Mouse (Mus musculus): ENCODE measurements around the gene Plin4. TPM values are rescaled to one million over a fixed set of nuclear protein-coding genes. Genes with fewer than 3 reads are reported as not detected.
A peak's percentile ranks its signal among the peaks of the same experiment; 100 is the strongest.
"Not testable (repeated sequence)": the region's sequence is repeated elsewhere in the genome, so short reads cannot be mapped to it uniquely, and the experiment has no call there.

Plin4 gene
- polyA plus RNA-seq, 1 experiment from 2014 or later, result 1.7 TPM

GRCm38 (mm10) chr17:56078880-56079795 is 30.5 kb downstream of the Plin4 start, which contains the start of gene Hdgfl2:
Hdgfl2 (plus strand) TSS chr17:56079634.
- H3K27ac ChIP-seq (ENCODE audit: low read length), result peak within 1 kb of the TSS; percentile 79
- peaks cover 25% of the 10 kb centered on the region for H3K4me1 ChIP-seq (ENCODE audit: control insufficient read depth, insufficient read depth, low read length)
- WGBS, result under 1% methylated on average over 61 of the region's 61 CpGs
- peak within 1 kb of the TSS; percentile 95 for H3K9ac ChIP-seq (ENCODE audit: low read length)
- H3K36me3 ChIP-seq (ENCODE audit: control insufficient read depth, insufficient read depth), result peaks cover 7% of the 10 kb centered on the region; the same call in 1 of the 2 replicates
- peak within 1 kb of the TSS; percentile 85 for H3K4me2 ChIP-seq (ENCODE audit: low read depth, low read length)
- peak within 1 kb of the TSS; percentile 97 for H3K4me3 ChIP-seq (ENCODE audit: low read length)
- ATAC-seq (replicated peaks; ENCODE audit: extremely low read depth, insufficient read depth, low FRiP score), result peak; percentile 92
- no peaks in the 10 kb centered on the region for H3K27me3 ChIP-seq (ENCODE audit: control insufficient read depth, insufficient read depth, low read length)
- no peaks in the 10 kb centered on the region for H3K9me3 ChIP-seq (replicated peaks; ENCODE audit: control insufficient read depth, low read length)

- WGBS, result 62% methylated on average over 9 of the region's 9 CpGs
- H3K36me3 ChIP-seq (ENCODE audit: control insufficient read depth, insufficient read depth); H3K27me3 ChIP-seq (ENCODE audit: control insufficient read depth, insufficient read depth, low read length); H3K9me3 ChIP-seq (replicated peaks; ENCODE audit: control insufficient read depth, low read length); ATAC-seq (replicated peaks; ENCODE audit: extremely low read depth, insufficient read depth, low FRiP score); H3K9ac ChIP-seq (ENCODE audit: low read length): not testable (repeated sequence)
- peak overlapping the region; percentile 31 for H3K4me3 ChIP-seq (ENCODE audit: low read length)
- peak overlapping the region; percentile 78 for H3K27ac ChIP-seq (ENCODE audit: low read length)
- peak overlapping the region; percentile 59 for H3K4me2 ChIP-seq (ENCODE audit: low read depth, low read length)
- H3K4me1 ChIP-seq (ENCODE audit: control insufficient read depth, insufficient read depth, low read length), result peaks cover 29% of the 10 kb centered on the region
Measured at GRCm38 (mm10) chr17:56078361-56078760, 31.2 kb downstream of the Plin4 start.

- Histone ChIP-seq H3K4me3 (ENCODE audit: low read length) (no peak overlapping the region), H3K4me1 (ENCODE audit: control insufficient read depth, insufficient read depth, low read length) (peaks cover 29% of the 10 kb centered on the region)
- 88% methylated on average over 5 of the region's 5 CpGs for WGBS
Measured at GRCm38 (mm10) chr17:56077523-56077922, 32.1 kb downstream of the Plin4 start.

GRCm38 (mm10) chr17:56074827-56075208 is 34.8 kb downstream of the Plin4 start, which contains the start of gene Ubxn6:
Ubxn6 (minus strand) TSS chr17:56075028.
- H3K4me2 ChIP-seq (ENCODE audit: low read depth, low read length), result peak within 1 kb of the TSS; percentile 79
- ATAC-seq (replicated peaks; ENCODE audit: extremely low read depth, insufficient read depth, low FRiP score), result peak; percentile 38
- peaks cover 30% of the 10 kb centered on the region for H3K36me3 ChIP-seq (ENCODE audit: control insufficient read depth, insufficient read depth)
- H3K4me3 ChIP-seq (ENCODE audit: low read length), result peak within 1 kb of the TSS; percentile 91
- under 1% methylated on average over 35 of the region's 35 CpGs for WGBS
- H3K27me3 ChIP-seq (ENCODE audit: control insufficient read depth, insufficient read depth, low read length), result no peaks in the 10 kb centered on the region
- peaks cover 13% of the 10 kb centered on the region for H3K4me1 ChIP-seq (ENCODE audit: control insufficient read depth, insufficient read depth, low read length)
- peak within 1 kb of the TSS; percentile 93 for H3K9ac ChIP-seq (ENCODE audit: low read length)
- H3K9me3 ChIP-seq (replicated peaks; ENCODE audit: control insufficient read depth, low read length), result no peaks in the 10 kb centered on the region
- H3K27ac ChIP-seq (ENCODE audit: low read length), result peak within 1 kb of the TSS; percentile 98

More at GRCm38 (mm10) chr17:56077523-56077922, 32.1 kb downstream of the Plin4 start:
- ATAC-seq (replicated peaks; ENCODE audit: extremely low read depth, insufficient read depth, low FRiP score), result no peak
- H3K27ac ChIP-seq (ENCODE audit: low read length), result no peak overlapping the region
- no peak overlapping the region for H3K9ac ChIP-seq (ENCODE audit: low read length)
- H3K4me2 ChIP-seq (ENCODE audit: low read depth, low read length), result no peak overlapping the region
- no peaks in the 10 kb centered on the region for H3K27me3 ChIP-seq (ENCODE audit: control insufficient read depth, insufficient read depth, low read length)
- peaks cover 10% of the 10 kb centered on the region; the same call in 1 of the 2 replicates for H3K36me3 ChIP-seq (ENCODE audit: control insufficient read depth, insufficient read depth)
- H3K9me3 ChIP-seq (replicated peaks; ENCODE audit: control insufficient read depth, low read length), result no peaks in the 10 kb centered on the region

GRCm38 (mm10) chr17:56074097-56074826 is 35.3 kb downstream of the Plin4 start:
- Histone ChIP-seq H3K36me3 (ENCODE audit: control insufficient read depth, insufficient read depth) (peaks cover 35% of the 10 kb centered on the region), H3K9me3 (replicated peaks; ENCODE audit: control insufficient read depth, low read length) (no peaks in the 10 kb centered on the region), H3K4me3 (ENCODE audit: low read length) (peak overlapping the region; percentile 91), H3K27ac (ENCODE audit: low read length) (peak overlapping the region; percentile 98), H3K4me1 (ENCODE audit: control insufficient read depth, insufficient read depth, low read length) (peaks cover 13% of the 10 kb centered on the region), H3K9ac (ENCODE audit: low read length) (peak overlapping the region; percentile 93), H3K4me2 (ENCODE audit: low read depth, low read length) (peak overlapping the region; percentile 79), H3K27me3 (ENCODE audit: control insufficient read depth, insufficient read depth, low read length) (no peaks in the 10 kb centered on the region)
- ATAC-seq (replicated peaks; ENCODE audit: extremely low read depth, insufficient read depth, low FRiP score), result peak; percentile 18
- 8% methylated on average over 22 of the region's 22 CpGs for WGBS

- Histone ChIP-seq H3K9me3 (replicated peaks; ENCODE audit: control insufficient read depth, low read length) (no peaks in the 10 kb centered on the region), H3K27me3 (ENCODE audit: control insufficient read depth, insufficient read depth, low read length) (no peaks in the 10 kb centered on the region), H3K9ac (ENCODE audit: low read length) (no peak overlapping the region), H3K36me3 (ENCODE audit: control insufficient read depth, insufficient read depth) (peaks cover 55% of the 10 kb centered on the region), H3K4me3 (ENCODE audit: low read length) (no peak overlapping the region), H3K4me2 (ENCODE audit: low read depth, low read length) (no peak overlapping the region), H3K27ac (ENCODE audit: low read length) (no peak overlapping the region), H3K4me1 (ENCODE audit: control insufficient read depth, insufficient read depth, low read length) (peaks cover 13% of the 10 kb centered on the region)
- no peak for ATAC-seq (replicated peaks; ENCODE audit: extremely low read depth, insufficient read depth, low FRiP score)
- WGBS, result 88% methylated on average over 5 of the region's 5 CpGs
Measured at GRCm38 (mm10) chr17:56072243-56072642, 37.4 kb downstream of the Plin4 start.

GRCm38 (mm10) chr17:56071126-56071525 is 38.5 kb downstream of the Plin4 start:
- no peak overlapping the region for H3K4me3 ChIP-seq (ENCODE audit: low read length)
- H3K36me3 ChIP-seq (ENCODE audit: control insufficient read depth, insufficient read depth), result peaks cover 64% of the 10 kb centered on the region
- H3K4me1 ChIP-seq (ENCODE audit: control insufficient read depth, insufficient read depth, low read length), result peaks cover 13% of the 10 kb centered on the region
- no peak overlapping the region for H3K4me2 ChIP-seq (ENCODE audit: low read depth, low read length)
- H3K27me3 ChIP-seq (ENCODE audit: control insufficient read depth, insufficient read depth, low read length), result no peaks in the 10 kb centered on the region
- no peak overlapping the region for H3K9ac ChIP-seq (ENCODE audit: low read length)
- ATAC-seq (replicated peaks; ENCODE audit: extremely low read depth, insufficient read depth, low FRiP score), result no peak
- H3K27ac ChIP-seq (ENCODE audit: low read length), result no peak overlapping the region
- no peaks in the 10 kb centered on the region for H3K9me3 ChIP-seq (replicated peaks; ENCODE audit: control insufficient read depth, low read length)

GRCm38 (mm10) chr17:56069066-56069465 is 40.5 kb downstream of the Plin4 start:
- peaks cover 4% of the 10 kb centered on the region for H3K4me1 ChIP-seq (ENCODE audit: control insufficient read depth, insufficient read depth, low read length)
- no peak overlapping the region for H3K27ac ChIP-seq (ENCODE audit: low read length)
- peaks cover 81% of the 10 kb centered on the region for H3K36me3 ChIP-seq (ENCODE audit: control insufficient read depth, insufficient read depth)
- WGBS, result 95% methylated on average over 14 of the region's 14 CpGs
- H3K9ac ChIP-seq (ENCODE audit: low read length), result no peak overlapping the region
- no peak overlapping the region for H3K4me3 ChIP-seq (ENCODE audit: low read length)
- ATAC-seq (replicated peaks; ENCODE audit: extremely low read depth, insufficient read depth, low FRiP score), result no peak
- no peak overlapping the region for H3K4me2 ChIP-seq (ENCODE audit: low read depth, low read length)
- H3K9me3 ChIP-seq (replicated peaks; ENCODE audit: control insufficient read depth, low read length), result no peaks in the 10 kb centered on the region
- H3K27me3 ChIP-seq (ENCODE audit: control insufficient read depth, insufficient read depth, low read length), result no peaks in the 10 kb centered on the region

GRCm38 (mm10) chr17:56066451-56066850 is 43.2 kb downstream of the Plin4 start:
- Histone ChIP-seq H3K9me3 (replicated peaks; ENCODE audit: control insufficient read depth, low read length) (no peaks in the 10 kb centered on the region), H3K4me1 (ENCODE audit: control insufficient read depth, insufficient read depth, low read length) (no peaks in the 10 kb centered on the region), H3K27me3 (ENCODE audit: control insufficient read depth, insufficient read depth, low read length) (no peaks in the 10 kb centered on the region), H3K27ac (ENCODE audit: low read length) (no peak overlapping the region), H3K4me3 (ENCODE audit: low read length) (no peak overlapping the region), H3K4me2 (ENCODE audit: low read depth, low read length) (no peak overlapping the region), H3K9ac (ENCODE audit: low read length) (no peak overlapping the region), H3K36me3 (ENCODE audit: control insufficient read depth, insufficient read depth) (peaks cover 93% of the 10 kb centered on the region)
- no peak for ATAC-seq (replicated peaks; ENCODE audit: extremely low read depth, insufficient read depth, low FRiP score)
